Mouse (Mus musculus) liver, embryonic 12.5 days (tissue): ENCODE results near the gene Nrg3. TPM values are rescaled to one million over a fixed set of nuclear protein-coding genes. Genes with fewer than 3 reads are reported as not detected.

Experiments used
- ATAC-seq: fragments of 200-750 bp; cut with Nextera tagmentation; 2 replicates; pipeline ENCODE4 v1.8.0; 2017; ENCODE audit warnings: moderate number of reproducible peaks, mild to moderate bottlenecking, moderate library complexity
- H3K27ac ChIP-seq: fragments of 300-500 bp; sonication (generic); 2 replicates; pipeline ENCODE4 v1.5.1; 2016; ENCODE audit warnings: mild to moderate bottlenecking
- H3K27me3 ChIP-seq: fragments of 300-500 bp; sonication (generic); replicated peaks from 2 replicates; pipeline ENCODE4 v1.6.1; 2016; ENCODE audit warnings: mild to moderate bottlenecking, moderate library complexity
- H3K36me3 ChIP-seq: fragments of 300-500 bp; sonication (generic); 2 replicates; pipeline ENCODE4 v1.6.1; 2016; ENCODE audit warnings: mild to moderate bottlenecking, moderate library complexity
- H3K4me1 ChIP-seq: fragments of 300-500 bp; sonication (generic); 2 replicates; pipeline ENCODE4 v1.6.1; 2016
- H3K4me2 ChIP-seq: fragments of 300-500 bp; sonication (generic); 2 replicates; pipeline ENCODE4 v1.6.1; 2016; ENCODE audit warnings: mild to moderate bottlenecking, moderate library complexity
- H3K4me3 ChIP-seq: fragments of 300-500 bp; sonication (generic); 2 replicates; pipeline ENCODE4 v1.5.1; 2016; ENCODE audit warnings: mild to moderate bottlenecking, moderate library complexity
- H3K9ac ChIP-seq: fragments of 300-500 bp; sonication (generic); 2 replicates; pipeline ENCODE4 v1.6.1; 2016; ENCODE audit warnings: mild to moderate bottlenecking, moderate library complexity
- H3K9me3 ChIP-seq: fragments of 300-500 bp; sonication (generic); replicated peaks from 2 replicates; pipeline ENCODE4 v1.6.1; 2016; ENCODE audit warnings: mild to moderate bottlenecking, moderate library complexity
- WGBS: fragments of 180-500 bp; shearing (Covaris S2); methylation state at CpG from one replicate; pipeline ENCODE4 v1.1.7; 2016; ENCODE audit not compliant: insufficient replicate concordance; 5-methylcytosine and 5-hydroxymethylcytosine counted together
- polyA plus RNA-seq: library from polyadenylated mRNA; unstranded; fragments of >200 nt; fragmentation: Nextera tagmentation; extraction: Ambion mirVana; gene quantifications from 2 replicates; pipeline ENCODE4 v1.2.1, GENCODE M21; 2016

Nrg3 gene
- polyA plus RNA-seq, 1 experiment from 2014 or later: not detected

- Histone ChIP-seq H3K27ac (no peak overlapping the region), H3K4me2 (no peak overlapping the region), H3K27me3 (no peaks in the 10 kb centered on the region)
These were observed 429.5 kb downstream of the Nrg3 start for GRCm38 (mm10) chr14:39043384-39043783.

GRCm38 (mm10) chr14:39039046-39039445, 433.8 kb downstream of the Nrg3 start:
- Histone ChIP-seq H3K36me3 (no peaks in the 10 kb centered on the region), H3K4me2 (no peak overlapping the region), H3K4me1 (no peaks in the 10 kb centered on the region), H3K4me3 (no peak overlapping the region), H3K27me3 (no peaks in the 10 kb centered on the region), H3K9ac (no peak overlapping the region), H3K27ac (no peak overlapping the region), H3K9me3 (no peaks in the 10 kb centered on the region)
- ATAC-seq: no peak
- 55% methylated on average over 1 of the region's 1 CpGs for WGBS

More at GRCm38 (mm10) chr14:39043384-39043783, 429.5 kb downstream of the Nrg3 start:
- 61% methylated on average over 5 of the region's 5 CpGs for WGBS
- no peaks in the 10 kb centered on the region for H3K36me3 ChIP-seq
- no peak overlapping the region for H3K4me3 ChIP-seq
- no peak for ATAC-seq
- no peaks in the 10 kb centered on the region for H3K4me1 ChIP-seq
- no peaks in the 10 kb centered on the region for H3K9me3 ChIP-seq
- no peak overlapping the region for H3K9ac ChIP-seq

GRCm38 (mm10) chr14:39034482-39034881, 438.4 kb downstream of the Nrg3 start:
- H3K36me3 ChIP-seq: no peaks in the 10 kb centered on the region
- no peak overlapping the region for H3K27ac ChIP-seq
- H3K4me1 ChIP-seq: no peaks in the 10 kb centered on the region
- no peak for ATAC-seq
- 72% methylated on average over 3 of the region's 3 CpGs for WGBS
- no peaks in the 10 kb centered on the region for H3K9me3 ChIP-seq
- no peak overlapping the region for H3K4me2 ChIP-seq
- no peak overlapping the region for H3K9ac ChIP-seq
- H3K27me3 ChIP-seq: no peaks in the 10 kb centered on the region
- H3K4me3 ChIP-seq: no peak overlapping the region

DNA sequence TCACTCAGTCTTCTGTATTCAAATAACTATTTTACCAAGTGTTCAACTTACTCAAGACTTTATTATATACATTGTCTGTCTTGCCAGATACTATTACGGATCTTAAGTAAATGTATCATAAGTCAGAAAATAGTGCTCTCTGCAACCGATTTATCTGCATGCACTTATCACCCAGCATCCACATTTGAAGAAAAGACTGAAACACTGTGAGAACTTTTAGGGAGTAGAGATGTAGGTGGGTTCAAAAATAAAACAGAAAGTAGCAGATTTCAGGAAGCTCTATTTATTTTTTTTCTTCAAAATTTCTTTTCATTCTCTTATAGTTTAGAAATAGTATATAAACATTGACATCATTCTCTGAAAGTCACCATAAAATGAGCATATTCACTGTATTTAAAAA, 449.8 kb downstream of the Nrg3 start:
- no peak overlapping the region for H3K9ac ChIP-seq
- H3K4me2 ChIP-seq: no peak overlapping the region
- no peak for ATAC-seq
- H3K27ac ChIP-seq: no peak overlapping the region
- H3K27me3 ChIP-seq: no peaks in the 10 kb centered on the region
- H3K4me1 ChIP-seq: no peaks in the 10 kb centered on the region
- no peak overlapping the region for H3K4me3 ChIP-seq
- H3K36me3 ChIP-seq: no peaks in the 10 kb centered on the region
- H3K9me3 ChIP-seq: no peaks in the 10 kb centered on the region
- 64% methylated on average over 2 of the region's 2 CpGs for WGBS

- no peak for ATAC-seq
- Histone ChIP-seq H3K4me3 (no peak overlapping the region), H3K36me3 (no peaks in the 10 kb centered on the region), H3K9me3 (no peaks in the 10 kb centered on the region), H3K27ac (no peak overlapping the region), H3K4me2 (no peak overlapping the region), H3K27me3 (no peaks in the 10 kb centered on the region), H3K4me1 (no peaks in the 10 kb centered on the region), H3K9ac (no peak overlapping the region)
These were observed 458.8 kb downstream of the Nrg3 start for GRCm38 (mm10) chr14:39014126-39014525.

- ATAC-seq: no peak
- Histone ChIP-seq H3K4me2 (no peak overlapping the region), H3K36me3 (no peaks in the 10 kb centered on the region), H3K9me3 (no peaks in the 10 kb centered on the region), H3K4me1 (no peaks in the 10 kb centered on the region), H3K27me3 (no peaks in the 10 kb centered on the region), H3K4me3 (no peak overlapping the region), H3K27ac (no peak overlapping the region), H3K9ac (no peak overlapping the region)
- 67% methylated on average over 3 of the region's 3 CpGs for WGBS
These were observed 475.0 kb downstream of the Nrg3 start for GRCm38 (mm10) chr14:38997843-38998242.

GRCm38 (mm10) chr14:38992574-38992866, 480.4 kb downstream of the Nrg3 start:
- WGBS: 72% methylated on average over 1 of the region's 1 CpGs
- H3K27me3 ChIP-seq: no peaks in the 10 kb centered on the region
- no peaks in the 10 kb centered on the region for H3K36me3 ChIP-seq
- H3K9me3 ChIP-seq: no peaks in the 10 kb centered on the region
- no peaks in the 10 kb centered on the region for H3K4me1 ChIP-seq
- H3K4me3 ChIP-seq: no peak overlapping the region
- no peak for ATAC-seq
- no peak overlapping the region for H3K9ac ChIP-seq
- H3K27ac ChIP-seq: no peak overlapping the region
- no peak overlapping the region for H3K4me2 ChIP-seq

- Histone ChIP-seq H3K27me3 (no peaks in the 10 kb centered on the region), H3K9me3 (no peaks in the 10 kb centered on the region), H3K4me1 (no peaks in the 10 kb centered on the region), H3K9ac (no peak overlapping the region), H3K4me3 (no peak overlapping the region), H3K27ac (no peak overlapping the region), H3K4me2 (no peak overlapping the region), H3K36me3 (no peaks in the 10 kb centered on the region)
- no peak for ATAC-seq
- WGBS: 64% methylated on average over 7 of the region's 7 CpGs
These were observed 480.9 kb downstream of the Nrg3 start for GRCm38 (mm10) chr14:38991847-38992573.

GRCm38 (mm10) chr14:38959367-38959766, 513.5 kb downstream of the Nrg3 start:
- Histone ChIP-seq H3K9me3 (no peaks in the 10 kb centered on the region), H3K4me2 (no peak overlapping the region), H3K27me3 (no peaks in the 10 kb centered on the region), H3K36me3 (no peaks in the 10 kb centered on the region), H3K4me3 (no peak overlapping the region), H3K4me1 (no peaks in the 10 kb centered on the region), H3K27ac (no peak overlapping the region), H3K9ac (no peak overlapping the region)
- WGBS: 68% methylated on average over 7 of the region's 7 CpGs
- ATAC-seq: no peak

GRCm38 (mm10) chr14:38937481-38937880, 535.4 kb downstream of the Nrg3 start:
- 33% methylated on average over 1 of the region's 1 CpGs for WGBS
- Histone ChIP-seq H3K9ac (no peak overlapping the region), H3K4me2 (no peak overlapping the region), H3K36me3 (no peaks in the 10 kb centered on the region), H3K9me3 (no peaks in the 10 kb centered on the region), H3K4me3 (no peak overlapping the region), H3K4me1 (no peaks in the 10 kb centered on the region), H3K27ac (no peak overlapping the region), H3K27me3 (no peaks in the 10 kb centered on the region)
- no peak for ATAC-seq

GRCm38 (mm10) chr14:38936483-38937054, 536.3 kb downstream of the Nrg3 start:
- no peak overlapping the region for H3K9ac ChIP-seq
- H3K4me2 ChIP-seq: no peak overlapping the region
- no peak for ATAC-seq
- no peaks in the 10 kb centered on the region for H3K4me1 ChIP-seq
- H3K27ac ChIP-seq: no peak overlapping the region
- no peaks in the 10 kb centered on the region for H3K9me3 ChIP-seq
- H3K36me3 ChIP-seq: no peaks in the 10 kb centered on the region
- 57% methylated on average over 2 of the region's 2 CpGs for WGBS
- H3K27me3 ChIP-seq: no peaks in the 10 kb centered on the region
- no peak overlapping the region for H3K4me3 ChIP-seq

DNA sequence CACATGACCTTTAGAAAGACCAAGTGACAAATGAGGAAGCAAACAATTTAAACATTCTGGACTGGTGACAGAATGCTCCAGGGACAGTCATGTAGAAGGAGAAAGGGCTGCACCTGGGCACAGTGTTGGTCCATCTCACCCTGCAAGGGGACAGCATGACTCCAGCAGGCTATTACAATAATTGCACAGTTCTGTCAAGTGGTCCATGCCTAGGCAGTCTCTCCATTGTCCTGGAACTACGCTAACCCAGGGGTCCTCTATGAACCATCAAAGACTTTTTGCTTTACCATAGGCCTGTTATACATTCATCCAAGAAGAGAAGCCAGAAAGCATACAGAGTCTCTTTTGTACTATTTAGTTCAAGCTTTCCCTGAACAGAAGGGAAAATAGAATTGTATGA, 549.2 kb downstream of the Nrg3 start:
- WGBS: 73% methylated on average over 1 of the region's 1 CpGs
- Histone ChIP-seq H3K9me3 (no peaks in the 10 kb centered on the region), H3K4me2 (no peak overlapping the region)

GRCm38 (mm10) chr14:38920800-38921199, 552.1 kb downstream of the Nrg3 start:
- Histone ChIP-seq H3K27ac (no peak overlapping the region), H3K27me3 (no peaks in the 10 kb centered on the region), H3K9ac (no peak overlapping the region), H3K36me3 (no peaks in the 10 kb centered on the region), H3K4me2 (no peak overlapping the region), H3K9me3 (no peaks in the 10 kb centered on the region), H3K4me1 (no peaks in the 10 kb centered on the region), H3K4me3 (no peak overlapping the region)
- no peak for ATAC-seq
- WGBS: 45% methylated on average over 2 of the region's 2 CpGs

More for the DNA sequence above, 549.2 kb downstream of the Nrg3 start:
- H3K27ac ChIP-seq: no peak overlapping the region
- no peak overlapping the region for H3K4me3 ChIP-seq
- H3K27me3 ChIP-seq: no peaks in the 10 kb centered on the region
- no peaks in the 10 kb centered on the region for H3K36me3 ChIP-seq
- no peaks in the 10 kb centered on the region for H3K4me1 ChIP-seq
- H3K9ac ChIP-seq: no peak overlapping the region
- ATAC-seq: no peak
